Mouse (Mus musculus) embryonic fibroblast, embryonic 13.5 days (primary cell): Measurements from ENCODE around the gene Brms1. TPM values are rescaled to one million over a fixed set of nuclear protein-coding genes. Genes with fewer than 3 reads are reported as not detected.
A peak's percentile ranks its signal among the peaks of the same experiment; 100 is the strongest.

Source experiments
- H3K27ac ChIP-seq: 2 replicates; pipeline ENCODE4 v1.5.1; 2012; ENCODE audit warnings: low read length, control low read depth, inconsistent platforms; ENCODE audit not compliant: insufficient read depth
- H3K4me1 ChIP-seq: 2 replicates; pipeline ENCODE4 v1.6.1; 2011; ENCODE audit warnings: low read length; ENCODE audit not compliant: control insufficient read depth, insufficient read depth
- H3K4me3 ChIP-seq: 2 replicates; pipeline ENCODE4 v1.5.1; 2011; ENCODE audit warnings: mild to moderate bottlenecking, control low read depth, low read length; ENCODE audit not compliant: insufficient read depth
- CTCF ChIP-seq: IDR thresholded peaks from 2 replicates; pipeline ENCODE4 v1.5.1; 2011; ENCODE audit warnings: mild to moderate bottlenecking, control low read depth, low read length, moderate library complexity, borderline replicate concordance; ENCODE audit not compliant: insufficient read depth
- POLR2A ChIP-seq: IDR thresholded peaks from 2 replicates; pipeline ENCODE4 v1.6.1; 2011; ENCODE audit warnings: low read depth, mild to moderate bottlenecking, control low read depth, low read length, moderate library complexity
- polyA plus RNA-seq: library from polyadenylated mRNA; stranded (reverse); fragments of >200 nt; gene quantifications from 2 replicates; pipeline ENCODE4 v1.2.4, GENCODE M21; 2011; ENCODE audit warnings: low read depth; ENCODE audit not compliant: missing spikeins, insufficient read length

Gene Brms1
- polyA plus RNA-seq, 1 experiment = 12.9 TPM

GRCm38 (mm10) chr19:5051031-5051430 lies 9.9 kb downstream of the Brms1 start:
- Histone ChIP-seq H3K4me1 (0 out of 2 replicates have a peak, but pooled peaks cover 2% of the 10 kb centered on the region), H3K27ac (peak overlapping the region; percentile 87), H3K4me3 (peak overlapping the region; percentile 69)
- TF ChIP-seq POLR2A (no peak; the same call in 1 of the 2 replicates), CTCF (no peak)

DNA sequence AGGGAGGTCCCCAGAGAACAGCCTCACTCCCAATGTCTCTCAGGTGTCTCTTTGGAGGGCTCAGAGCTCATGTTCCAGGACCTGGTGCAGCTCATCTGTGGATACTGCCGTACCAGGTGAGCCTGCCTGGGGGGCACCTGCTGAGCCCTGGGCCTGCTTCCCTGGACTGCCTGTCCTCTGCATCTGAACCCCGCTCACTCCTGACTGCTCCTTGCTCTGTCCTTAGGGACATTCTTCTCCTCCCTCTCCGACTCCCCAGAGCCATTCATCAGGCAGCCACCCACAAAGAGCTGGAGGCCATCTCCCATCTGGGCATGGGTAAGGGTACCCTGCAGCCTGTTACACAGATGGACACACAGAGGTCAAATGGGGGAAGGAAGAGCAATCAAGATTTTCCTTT lies 10.4 kb downstream of the Brms1 start:
- peak overlapping the region; percentile 87 for H3K27ac ChIP-seq
- TF ChIP-seq POLR2A (peak; percentile 42; the same call in 1 of the 2 replicates), CTCF (no peak)
- peak overlapping the region; percentile 69 for H3K4me3 ChIP-seq
- 0 out of 2 replicates have a peak, but pooled peaks cover 2% of the 10 kb centered on the region for H3K4me1 ChIP-seq

DNA sequence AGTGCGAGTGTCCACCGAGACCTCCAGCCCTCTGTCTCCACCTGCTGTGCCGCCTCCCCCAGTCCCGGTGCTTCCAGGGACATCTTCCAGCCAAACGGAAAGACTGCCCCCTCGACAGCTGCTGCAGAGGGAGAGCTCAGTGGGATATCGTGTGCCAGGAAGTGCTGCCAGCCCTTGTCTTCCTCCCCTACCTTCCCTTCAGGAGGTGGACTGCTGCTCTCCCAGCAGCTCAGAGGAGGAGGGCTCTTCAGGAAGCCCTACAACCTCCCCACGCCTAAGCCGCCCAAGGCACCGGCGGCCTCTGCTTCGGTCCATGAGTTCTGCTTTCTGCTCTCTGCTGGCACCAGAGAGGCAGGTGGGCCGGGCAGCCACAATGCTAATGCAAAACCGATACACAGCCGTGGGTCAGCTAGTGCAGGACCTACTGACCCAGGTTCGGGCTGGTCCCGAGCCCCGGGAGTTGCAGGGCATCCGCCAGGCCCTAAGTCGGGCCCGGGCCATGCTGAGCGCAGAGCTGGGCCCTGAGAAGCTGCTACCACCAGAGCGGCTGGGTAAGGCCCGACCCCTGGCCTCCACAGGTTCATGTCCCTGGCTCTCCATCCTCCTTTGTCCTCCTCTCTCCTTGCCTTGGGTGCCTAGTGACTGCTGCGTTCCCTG lies 11.1 kb downstream of the Brms1 start:
- H3K27ac ChIP-seq = peak overlapping the region; percentile 10
- TF ChIP-seq POLR2A (peak; percentile 34; the same call in 1 of the 2 replicates), CTCF (no peak)
- peak overlapping the region; percentile 69 for H3K4me3 ChIP-seq
- 0 out of 2 replicates have a peak, but pooled peaks cover 2% of the 10 kb centered on the region for H3K4me1 ChIP-seq

DNA sequence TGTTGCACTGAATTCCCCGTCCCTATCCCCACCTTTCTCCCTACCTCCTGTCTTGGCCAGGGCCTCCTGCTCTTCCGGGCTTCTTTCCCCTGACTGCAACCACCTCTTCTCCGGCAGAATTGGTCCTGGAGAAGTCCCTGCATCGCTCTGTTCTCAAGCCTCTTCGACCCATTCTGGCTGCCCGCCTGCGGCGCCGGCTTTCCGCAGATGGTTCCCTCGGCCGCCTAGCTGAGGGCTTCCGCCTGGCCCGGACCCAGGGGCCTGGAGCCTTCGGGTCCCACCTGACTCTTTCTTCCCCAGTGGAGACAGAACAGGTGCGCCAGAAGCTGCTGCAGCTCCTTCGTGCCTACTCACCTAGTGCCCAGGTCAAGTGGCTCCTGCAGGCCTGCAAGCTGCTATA lies 11.7 kb downstream of the Brms1 start:
- TF ChIP-seq CTCF (no peak), POLR2A (no peak)
- peak overlapping the region; percentile 69 for H3K4me3 ChIP-seq
- peaks cover 5% of the 10 kb centered on the region for H3K4me1 ChIP-seq
- H3K27ac ChIP-seq = peak overlapping the region; percentile 10; the same call in 1 of the 2 replicates

- H3K4me3 ChIP-seq = no peak overlapping the region
- TF ChIP-seq POLR2A (peak; percentile 67), CTCF (peak; percentile 56)
- H3K27ac ChIP-seq = peak overlapping the region; percentile 86
- peaks cover 13% of the 10 kb centered on the region for H3K4me1 ChIP-seq
These were observed 12.8 kb downstream of the Brms1 start for GRCm38 (mm10) chr19:5053909-5054308.

- TF ChIP-seq CTCF (0 out of 2 replicates have a peak, but pooled peaks have one; percentile 14), POLR2A (no peak)
- H3K4me3 ChIP-seq = no peak overlapping the region
- H3K27ac ChIP-seq = peak overlapping the region; percentile 13; the same call in 1 of the 2 replicates
- H3K4me1 ChIP-seq = peaks cover 26% of the 10 kb centered on the region
These were observed 15.1 kb downstream of the Brms1 start for GRCm38 (mm10) chr19:5056251-5056650.

DNA sequence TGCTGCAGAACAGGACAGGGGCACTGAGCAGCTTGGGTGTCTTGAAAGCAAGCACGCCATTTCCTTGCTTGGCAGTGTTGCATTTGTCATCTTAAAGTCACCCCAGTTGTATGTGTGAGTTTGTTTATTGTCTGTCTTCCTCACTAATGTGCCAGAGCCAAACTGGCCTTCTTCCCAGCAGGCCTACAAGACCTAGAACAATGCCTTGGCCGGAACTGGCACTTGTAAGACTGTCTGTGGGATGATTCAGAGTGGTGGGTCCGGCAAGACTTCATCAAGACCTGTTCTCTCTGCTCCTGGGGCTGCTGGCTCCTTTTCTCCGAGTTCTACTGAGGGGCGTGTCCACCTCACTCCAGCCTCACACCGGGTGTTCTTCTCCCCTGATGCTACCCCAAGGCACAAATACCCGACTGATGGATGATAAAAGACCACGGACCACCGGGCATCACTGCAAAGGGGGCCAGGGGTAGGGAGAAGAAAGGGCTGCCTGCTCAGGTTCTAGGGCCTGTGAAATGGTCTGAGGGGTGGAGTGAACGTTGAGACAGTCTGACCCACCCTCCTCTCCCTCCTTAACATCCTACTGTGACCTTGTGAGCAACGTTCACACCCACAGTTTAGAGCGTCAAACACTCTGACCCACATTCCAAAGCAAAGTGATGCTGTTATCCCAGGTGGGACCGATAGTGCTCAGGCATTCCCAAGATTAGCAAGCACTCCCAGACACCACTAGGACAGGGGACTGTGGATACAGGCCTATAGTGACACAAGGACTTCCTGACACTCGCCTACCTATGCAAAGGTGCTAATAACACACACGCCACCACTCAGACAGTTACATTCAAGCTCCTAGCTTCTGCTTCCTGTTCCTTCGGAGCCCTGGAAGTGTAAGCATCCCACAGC lies 17.0 kb downstream of the Brms1 start:
- H3K4me3 ChIP-seq = no peak overlapping the region
- peaks cover 34% of the 10 kb centered on the region for H3K4me1 ChIP-seq
- H3K27ac ChIP-seq = peak overlapping the region; percentile 96
- TF ChIP-seq POLR2A (peak; percentile 56), CTCF (no peak)

- peaks cover 34% of the 10 kb centered on the region for H3K4me1 ChIP-seq
- TF ChIP-seq POLR2A (peak; percentile 47), CTCF (no peak)
- no peak overlapping the region for H3K4me3 ChIP-seq
- peak overlapping the region; percentile 96 for H3K27ac ChIP-seq
These were observed 17.9 kb downstream of the Brms1 start for GRCm38 (mm10) chr19:5058801-5059771.
